Mouse (Mus musculus) urinary bladder, postnatal 14 days (tissue): ENCODE results near the gene Casp9.

Experiments
- DNase-seq: peaks from one replicate; pipeline ENCODE4 v3.0.0; 2021; ENCODE audit warnings: low spot score

Gene Casp9

DNA sequence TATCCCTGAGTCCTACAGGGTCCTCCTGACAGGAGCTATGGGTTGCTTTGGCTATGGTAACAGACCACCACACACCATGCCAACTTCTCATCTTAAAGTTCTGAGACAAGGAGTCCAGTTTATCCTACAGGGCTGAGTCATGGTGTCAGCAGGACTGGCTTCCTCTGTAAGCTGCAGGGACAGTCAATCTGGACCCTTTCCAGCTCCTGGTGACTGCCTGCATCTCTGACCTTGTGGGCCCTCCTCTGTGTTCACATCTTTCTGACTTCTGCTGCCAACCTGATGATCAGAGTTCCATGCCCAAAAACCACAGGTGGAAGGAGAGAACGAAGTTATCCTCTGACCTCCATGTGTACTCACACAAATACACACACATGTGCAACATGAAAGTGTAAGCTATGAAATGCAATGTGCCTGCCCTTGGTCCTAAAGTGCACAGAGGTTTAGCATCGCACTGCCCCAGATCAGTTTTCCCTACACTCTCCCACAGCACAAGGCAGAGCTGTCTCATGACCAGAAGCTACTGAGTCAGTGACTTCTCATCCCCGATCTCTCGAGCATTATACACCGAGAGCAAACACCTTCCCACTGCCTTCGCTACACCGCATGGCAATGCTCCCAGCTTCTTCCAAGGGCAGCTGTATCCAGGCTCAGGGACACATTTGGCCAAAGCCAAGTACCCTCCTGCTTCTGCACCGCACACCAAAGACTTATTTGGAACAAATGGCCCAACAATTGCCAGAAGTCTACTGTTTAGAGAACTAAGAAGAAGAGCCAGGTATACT lies 12.0 kb upstream of the Casp9 start:
- DNase-seq, result no peak

DNA sequence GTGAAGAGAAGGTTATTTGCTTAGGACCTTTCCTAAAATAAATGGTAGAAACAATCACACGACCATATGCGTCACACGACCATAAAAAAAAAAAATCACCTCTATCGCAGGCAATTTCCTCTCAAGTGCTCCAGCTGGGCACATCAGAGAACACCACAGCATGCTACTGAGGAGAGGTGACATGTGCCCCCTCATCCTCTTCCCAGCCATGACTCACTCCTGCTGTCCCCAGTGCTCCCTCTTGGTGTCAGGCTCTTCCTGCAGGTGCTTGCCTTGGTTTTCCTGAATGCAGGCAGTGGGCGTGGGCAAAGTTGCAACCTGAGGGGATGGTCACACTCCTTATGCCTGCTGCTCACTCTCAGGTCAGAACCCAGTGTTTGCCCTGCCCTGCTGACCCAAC lies 8.6 kb upstream of the Casp9 start:
- DNase-seq, result no peak

DNA sequence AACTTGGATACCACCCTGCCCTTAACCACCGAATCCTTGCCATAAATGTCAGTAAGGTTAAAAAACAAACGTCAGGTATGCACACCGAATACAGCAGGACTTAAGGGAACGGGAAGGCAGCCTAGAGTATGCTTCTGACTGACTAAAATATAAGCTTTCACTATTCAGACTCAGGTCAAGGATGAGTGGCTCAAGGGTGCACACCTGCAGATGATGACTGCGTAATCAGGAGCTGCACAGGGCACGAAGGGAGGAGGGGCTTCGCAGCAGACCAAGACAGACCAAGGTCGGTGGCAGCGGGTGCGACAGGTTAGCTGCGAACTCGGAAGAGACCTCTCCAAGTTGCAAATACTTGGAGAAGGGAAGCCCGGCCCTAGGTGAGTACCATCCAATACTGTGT lies 7.3 kb upstream of the Casp9 start:
- no peak for DNase-seq

DNA sequence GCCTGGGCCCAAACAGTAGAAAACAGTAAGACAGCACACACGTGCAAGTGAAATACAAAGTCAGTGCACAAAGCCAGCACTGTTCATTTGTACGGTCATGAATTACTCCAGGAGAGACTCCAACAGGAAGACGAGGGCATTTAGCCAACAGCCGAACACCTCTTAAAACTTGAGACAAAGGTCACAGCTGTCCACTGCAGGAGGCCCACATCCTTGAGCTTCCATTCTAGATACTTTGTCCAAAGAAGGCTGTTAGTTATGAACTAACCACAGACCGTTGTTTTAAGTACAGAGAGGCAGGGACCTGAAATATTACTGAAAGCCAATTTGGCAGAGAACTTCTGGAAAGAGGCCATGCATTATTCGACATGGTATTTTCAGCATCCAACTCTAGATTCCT lies 6.4 kb upstream of the Casp9 start:
- no peak for DNase-seq

DNA sequence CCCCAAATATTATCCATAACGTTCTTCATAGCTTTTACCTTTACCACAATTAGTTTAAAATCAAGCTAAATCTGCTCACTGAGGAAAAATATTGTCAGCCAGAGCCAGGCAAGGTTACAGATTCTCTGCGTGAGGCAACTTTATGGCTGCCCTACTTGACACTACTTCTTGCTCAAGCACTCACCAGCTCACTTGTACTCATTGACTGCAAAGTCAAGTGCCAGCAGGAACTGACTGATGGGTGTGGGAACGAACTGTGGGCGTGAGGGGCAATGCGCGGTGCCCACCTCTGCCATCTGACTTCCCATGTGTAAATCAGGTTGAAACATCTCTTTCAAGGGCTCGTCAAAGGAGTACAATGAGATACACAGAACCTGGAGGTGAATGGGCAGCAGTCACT lies 6.0 kb upstream of the Casp9 start:
- DNase-seq, result no peak

DNA sequence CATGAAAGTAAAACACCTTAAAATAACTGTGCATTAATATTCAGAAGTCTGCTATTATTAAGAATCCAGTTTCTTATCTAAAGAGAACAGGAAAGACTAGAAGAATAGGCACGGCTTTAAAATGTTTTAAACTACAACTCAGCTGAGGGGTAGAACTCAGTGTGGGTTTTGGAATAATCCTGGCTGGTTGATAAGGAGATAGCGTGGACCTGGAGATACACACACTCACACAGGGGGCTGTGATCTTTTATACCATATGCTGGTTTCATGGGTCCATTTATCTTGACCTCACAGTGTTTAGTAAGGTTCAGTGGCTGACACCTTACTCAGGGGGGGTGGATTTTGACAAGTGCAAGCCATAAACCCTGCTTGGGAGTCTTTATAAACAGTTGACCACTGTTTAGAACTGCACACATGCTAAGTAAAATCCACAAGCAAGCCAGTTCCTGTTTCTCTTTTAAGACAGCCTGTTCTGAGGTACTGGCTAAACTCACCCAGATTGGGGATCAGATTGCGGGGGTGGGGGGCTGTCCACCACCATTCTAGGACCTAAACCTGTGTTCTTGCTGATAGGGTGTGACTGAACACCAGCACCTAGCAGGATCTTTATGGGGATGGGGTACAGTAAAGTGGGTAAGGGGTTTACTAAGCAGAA lies 3.7 kb upstream of the Casp9 start:
- no peak for DNase-seq

DNA sequence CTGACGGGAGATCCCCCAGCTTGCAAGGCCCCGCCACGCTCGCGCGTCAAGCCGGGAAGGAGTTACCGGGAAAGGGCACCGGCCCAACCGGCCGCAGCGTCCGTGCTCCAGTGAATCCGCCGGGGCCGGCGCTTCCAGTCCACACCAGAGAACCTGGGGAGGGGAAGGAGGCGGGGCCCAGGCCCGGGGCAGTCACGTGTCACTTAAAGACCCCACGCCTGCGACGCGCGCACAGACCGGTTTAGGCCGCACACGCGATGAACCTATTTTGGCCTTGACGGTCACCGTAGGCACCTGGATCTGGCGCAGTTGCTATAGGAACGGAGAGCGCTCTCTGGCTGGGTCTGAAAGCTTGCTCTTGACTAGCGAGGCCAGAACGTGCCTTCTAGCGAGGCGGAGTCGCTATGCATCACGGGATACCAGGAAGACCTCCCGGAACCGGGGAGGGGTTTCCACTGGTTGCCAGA lies 2.9 kb upstream of the Casp9 start, which contains the start of gene Dnajc16:
Gene Dnajc16, minus strand, starts transcription at position 408 of the 467 bp plus-strand sequence.
- peak; percentile 97 for DNase-seq

DNA sequence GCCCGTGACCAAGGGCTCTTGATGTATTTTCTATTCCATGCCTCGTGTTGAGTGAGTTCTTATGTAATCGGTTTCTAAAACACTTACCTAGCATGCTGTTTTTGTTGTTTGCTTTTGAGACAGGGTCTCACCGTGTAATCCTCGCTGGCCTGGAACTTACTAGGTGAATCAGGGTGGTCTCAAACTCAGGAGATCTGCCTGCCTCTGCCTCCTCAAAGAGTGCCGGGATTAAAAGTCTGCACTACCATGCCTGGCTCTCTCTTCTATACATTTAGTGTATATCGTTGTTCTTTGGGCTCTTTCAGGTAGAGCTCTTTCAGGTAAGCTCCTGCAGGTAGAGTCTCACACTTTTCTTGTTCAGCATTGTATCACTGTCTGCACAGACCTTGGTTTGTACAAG lies 1.9 kb upstream of the Casp9 start:
- no peak for DNase-seq

DNA sequence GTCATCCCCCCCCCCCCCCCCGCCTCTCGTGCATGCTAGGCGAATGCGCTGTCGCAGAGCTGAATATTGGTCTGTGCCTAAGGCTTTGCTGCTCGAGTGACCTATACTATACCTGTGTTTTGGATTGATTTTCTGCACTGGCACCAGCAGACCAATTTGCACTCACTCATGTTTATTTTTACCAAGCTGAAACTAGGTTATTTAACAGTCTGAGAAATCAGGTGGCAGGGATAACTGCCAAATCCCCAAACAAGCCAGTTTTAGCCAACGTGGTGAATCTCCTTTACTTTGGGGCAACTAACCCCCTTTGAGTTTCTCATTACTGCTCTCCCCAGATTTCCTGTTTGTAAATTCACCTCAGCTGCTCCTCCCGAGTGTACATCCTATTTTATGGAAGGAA lies 1.5 kb upstream of the Casp9 start:
- no peak for DNase-seq

DNA sequence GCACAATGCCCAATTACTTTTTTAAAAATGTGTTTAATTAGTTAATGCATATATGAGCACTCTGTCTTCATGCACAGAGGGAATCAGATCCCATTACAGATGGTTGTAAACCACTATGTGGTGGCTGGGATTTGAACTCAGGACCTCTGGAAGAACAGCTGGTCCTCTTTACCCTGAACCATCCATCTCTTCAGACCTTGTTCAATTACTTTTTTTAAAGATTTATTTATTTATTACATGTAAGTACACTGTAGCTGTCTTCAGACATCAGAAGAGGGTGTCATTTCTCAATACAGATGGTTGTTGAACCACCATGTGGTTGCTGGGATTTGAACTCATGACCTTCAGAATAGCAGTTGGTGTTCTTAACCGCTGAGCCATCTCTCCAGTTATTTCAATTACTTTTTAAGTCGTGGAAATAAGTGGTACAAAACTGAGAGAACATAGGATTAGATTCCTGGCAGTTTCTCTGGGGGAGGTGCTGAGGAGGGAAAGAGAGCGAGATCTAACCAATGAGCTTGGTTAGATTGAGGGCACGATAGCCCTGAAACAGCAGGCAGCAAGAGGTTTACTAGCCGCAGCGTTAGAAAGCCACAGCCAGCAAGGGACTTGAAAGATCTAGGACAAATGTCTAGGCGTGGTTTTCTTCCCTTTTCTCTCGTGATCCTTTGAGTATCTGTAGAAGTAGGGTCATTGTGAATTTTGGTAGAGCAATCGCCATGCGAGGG lies 694 bp upstream of the Casp9 start:
- peak; percentile 18 for DNase-seq

DNA sequence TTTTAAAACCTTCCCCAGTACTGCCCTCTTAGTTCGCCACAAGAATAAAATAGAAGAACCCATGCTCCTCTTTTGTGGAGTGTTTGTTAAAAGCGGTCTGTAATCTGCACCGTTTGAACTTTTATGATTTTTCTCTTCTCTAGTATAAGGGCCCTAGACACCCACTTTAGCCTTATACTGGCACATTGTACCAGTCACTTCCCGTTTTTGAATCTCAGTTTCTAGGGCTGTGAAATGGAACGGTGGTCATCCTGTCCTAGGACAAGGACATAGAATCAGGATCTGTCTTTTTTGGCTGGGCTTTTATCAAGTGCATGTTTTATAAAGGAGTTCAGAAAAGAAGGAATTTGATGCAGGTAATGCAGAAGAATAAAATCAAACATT lies 732 bp downstream of the Casp9 start:
- DNase-seq, result no peak

DNA sequence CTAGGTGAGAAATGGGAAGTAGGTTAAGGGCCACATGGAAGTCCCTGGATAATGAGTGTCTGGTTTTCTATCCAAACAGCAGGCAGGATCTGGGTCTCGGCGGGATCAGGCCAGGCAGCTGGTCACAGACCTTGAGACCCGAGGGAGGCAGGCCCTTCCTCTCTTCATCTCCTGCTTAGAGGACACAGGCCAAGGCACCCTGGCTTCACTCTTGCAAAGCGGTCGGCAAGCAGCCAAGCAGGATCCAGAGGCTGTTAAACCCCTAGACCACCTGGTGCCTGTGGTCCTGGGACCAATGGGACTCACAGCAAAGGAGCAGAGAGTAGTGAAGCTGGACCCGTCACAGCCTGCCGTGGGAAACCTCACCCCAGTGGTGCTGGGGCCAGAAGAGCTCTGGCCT lies 2.9 kb downstream of the Casp9 start:
- DNase-seq, result no peak

DNA sequence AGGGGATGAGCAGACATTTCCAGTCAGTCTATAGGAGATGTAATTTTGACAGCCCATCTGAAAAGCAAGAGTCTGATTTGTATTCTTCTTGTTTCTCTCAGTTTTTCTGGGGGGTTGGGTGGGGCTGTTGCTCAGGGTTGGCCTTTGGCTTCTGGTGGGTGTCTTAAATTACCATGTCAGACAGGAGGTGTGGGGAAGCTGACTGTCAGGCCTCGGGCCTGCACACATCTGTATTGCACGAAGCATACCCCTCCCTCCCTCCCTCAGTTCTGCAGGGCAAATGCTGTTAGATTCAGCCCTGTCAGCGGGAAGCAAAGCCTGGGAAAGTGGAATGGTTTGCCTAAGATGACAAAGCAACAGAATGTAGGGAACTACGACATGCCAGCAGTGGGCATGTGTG lies 3.5 kb downstream of the Casp9 start:
- no peak for DNase-seq

DNA sequence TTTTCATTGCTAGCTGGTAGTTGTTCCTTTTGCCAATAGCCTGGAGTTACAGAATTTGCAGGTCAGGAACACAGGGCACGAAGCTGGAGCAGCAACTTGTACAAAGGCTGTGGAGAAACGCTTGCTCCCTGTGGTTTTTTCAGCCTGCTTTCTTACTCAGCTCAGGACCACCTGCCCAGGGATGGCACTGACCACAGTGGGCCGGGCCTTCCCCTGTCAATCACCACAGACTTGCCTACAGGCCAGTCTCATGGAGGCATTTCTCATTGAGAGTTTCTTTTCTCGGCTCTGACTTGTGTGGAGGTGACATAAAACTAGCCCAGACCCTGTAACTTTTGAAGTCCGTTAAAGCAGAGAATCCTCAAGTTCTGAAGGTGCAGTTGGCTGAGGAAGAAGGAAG lies 4.1 kb downstream of the Casp9 start:
- no peak for DNase-seq

DNA sequence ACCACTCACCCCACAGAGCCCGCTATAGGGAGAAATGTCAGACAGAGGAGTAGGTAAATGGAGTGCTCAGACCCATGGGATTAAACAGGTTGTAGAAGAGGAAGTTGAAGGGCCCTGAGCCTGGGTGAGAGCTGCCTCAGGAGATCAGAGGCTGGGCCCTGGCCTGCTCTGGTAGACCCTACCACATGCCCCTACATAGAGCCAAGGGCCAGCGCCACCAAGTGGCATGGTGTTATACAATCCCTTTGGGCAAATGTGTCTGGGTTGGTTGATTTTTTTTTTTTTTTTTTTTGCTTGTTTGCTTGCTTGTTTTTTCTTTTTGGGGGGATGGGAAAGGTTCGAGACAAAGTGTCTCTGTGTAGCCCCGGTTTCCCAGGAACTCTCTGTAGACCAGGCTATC lies 10.7 kb downstream of the Casp9 start:
- DNase-seq, result no peak

DNA sequence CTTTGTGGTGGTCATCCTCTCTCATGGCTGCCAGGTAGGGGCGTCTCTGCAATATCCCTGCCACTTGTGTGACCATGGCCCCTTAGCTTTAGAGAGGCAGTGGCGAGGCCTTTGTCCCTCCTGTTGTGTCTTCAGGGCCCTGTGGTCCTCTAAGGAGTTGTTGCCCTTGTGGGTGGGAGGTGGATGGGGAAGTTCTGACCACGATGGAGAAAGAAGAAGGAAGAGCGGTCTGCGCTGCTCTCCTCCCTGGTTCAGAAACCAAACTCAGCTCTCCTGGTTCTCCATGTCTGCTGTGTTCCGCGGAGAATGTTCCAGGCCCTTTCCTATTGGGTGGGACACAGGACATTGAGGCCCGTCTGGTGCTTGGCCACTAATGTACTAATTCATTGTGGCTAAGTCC lies 12.5 kb downstream of the Casp9 start:
- DNase-seq, result no peak

DNA sequence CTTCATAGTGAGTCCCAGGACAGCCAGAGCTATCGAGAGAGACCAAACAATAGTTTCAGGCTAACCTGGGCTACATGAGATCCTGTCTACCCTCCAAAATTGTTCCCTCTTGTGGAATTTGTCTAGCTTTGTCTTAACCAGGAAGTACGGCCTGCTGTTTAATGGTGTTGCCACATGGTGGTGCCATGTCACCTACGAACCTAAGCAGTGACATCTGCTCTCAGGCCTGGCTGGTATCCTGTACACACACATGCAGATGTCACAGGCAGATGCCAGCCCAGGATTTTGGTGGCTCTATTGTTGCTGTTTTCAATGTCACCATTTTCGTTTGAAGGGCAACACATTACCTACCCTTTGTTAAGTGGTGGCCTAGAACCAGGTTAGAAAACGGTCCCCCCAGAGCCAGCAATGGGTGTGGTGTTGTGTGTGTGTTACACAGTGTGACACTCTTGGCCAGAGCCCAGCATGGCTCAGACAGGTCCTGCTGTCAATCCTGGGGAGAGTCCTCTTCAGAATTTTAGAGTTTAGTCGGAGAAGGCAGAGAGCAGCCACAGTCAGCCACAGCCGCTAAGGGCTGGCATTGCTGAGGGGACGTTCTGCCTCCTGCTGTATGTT lies 16.5 kb downstream of the Casp9 start:
- no peak for DNase-seq

DNA sequence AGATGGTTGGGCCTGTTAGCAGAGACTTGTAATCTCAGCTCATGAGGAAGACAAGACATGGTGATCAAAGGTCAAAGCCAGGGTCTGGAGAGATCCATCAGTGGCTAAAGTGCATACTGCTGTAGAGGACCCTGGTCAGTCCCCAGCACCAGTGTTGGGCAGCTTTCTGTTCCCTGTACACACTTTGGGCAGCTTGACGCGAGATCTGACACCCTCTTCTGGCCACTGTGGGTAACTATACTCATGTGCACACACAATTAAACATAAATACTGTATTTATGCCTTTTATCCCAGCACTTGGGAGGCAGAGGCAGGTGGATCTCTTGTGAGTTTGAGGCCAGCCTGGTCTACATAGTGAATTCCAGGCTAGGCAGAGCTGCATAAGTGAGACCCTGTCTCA lies 17.6 kb downstream of the Casp9 start:
- DNase-seq, result no peak

DNA sequence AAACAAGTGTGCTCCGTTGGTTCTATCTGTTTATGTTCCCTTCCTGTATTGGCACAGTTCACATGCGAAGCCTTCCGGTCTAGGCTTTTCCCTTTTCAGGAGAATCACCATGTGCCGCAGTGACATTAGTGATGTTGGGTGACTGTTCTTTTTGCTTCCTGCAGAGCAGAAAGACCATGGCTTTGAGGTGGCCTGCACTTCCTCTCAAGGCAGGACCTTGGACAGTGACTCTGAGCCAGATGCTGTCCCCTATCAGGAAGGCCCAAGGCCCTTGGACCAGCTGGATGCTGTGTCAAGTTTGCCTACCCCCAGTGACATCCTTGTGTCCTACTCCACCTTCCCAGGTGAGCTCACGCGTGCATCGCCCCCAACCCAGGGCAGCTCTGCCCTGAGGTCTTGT lies 18.0 kb downstream of the Casp9 start:
- DNase-seq, result no peak

DNA sequence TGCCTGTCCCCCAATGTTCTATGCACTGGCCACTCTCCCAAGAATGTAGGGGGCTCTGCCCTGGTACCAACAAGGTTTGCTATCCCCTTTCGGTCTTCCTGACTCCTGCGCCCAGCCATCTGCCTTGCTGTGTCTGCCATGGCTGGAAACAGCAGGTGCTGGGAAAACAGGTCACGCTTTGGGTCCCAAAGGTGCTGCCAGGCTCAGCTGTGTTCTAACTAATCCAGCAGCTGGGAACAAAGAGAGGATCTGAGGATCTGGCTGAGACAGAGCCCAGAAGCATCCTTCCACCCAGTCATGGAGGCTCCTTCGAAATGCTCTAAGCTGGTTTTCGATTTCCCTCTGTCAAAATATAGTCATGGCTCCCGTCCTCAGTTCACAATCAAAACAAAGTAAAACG lies 22.9 kb downstream of the Casp9 start:
- DNase-seq, result no peak

DNA sequence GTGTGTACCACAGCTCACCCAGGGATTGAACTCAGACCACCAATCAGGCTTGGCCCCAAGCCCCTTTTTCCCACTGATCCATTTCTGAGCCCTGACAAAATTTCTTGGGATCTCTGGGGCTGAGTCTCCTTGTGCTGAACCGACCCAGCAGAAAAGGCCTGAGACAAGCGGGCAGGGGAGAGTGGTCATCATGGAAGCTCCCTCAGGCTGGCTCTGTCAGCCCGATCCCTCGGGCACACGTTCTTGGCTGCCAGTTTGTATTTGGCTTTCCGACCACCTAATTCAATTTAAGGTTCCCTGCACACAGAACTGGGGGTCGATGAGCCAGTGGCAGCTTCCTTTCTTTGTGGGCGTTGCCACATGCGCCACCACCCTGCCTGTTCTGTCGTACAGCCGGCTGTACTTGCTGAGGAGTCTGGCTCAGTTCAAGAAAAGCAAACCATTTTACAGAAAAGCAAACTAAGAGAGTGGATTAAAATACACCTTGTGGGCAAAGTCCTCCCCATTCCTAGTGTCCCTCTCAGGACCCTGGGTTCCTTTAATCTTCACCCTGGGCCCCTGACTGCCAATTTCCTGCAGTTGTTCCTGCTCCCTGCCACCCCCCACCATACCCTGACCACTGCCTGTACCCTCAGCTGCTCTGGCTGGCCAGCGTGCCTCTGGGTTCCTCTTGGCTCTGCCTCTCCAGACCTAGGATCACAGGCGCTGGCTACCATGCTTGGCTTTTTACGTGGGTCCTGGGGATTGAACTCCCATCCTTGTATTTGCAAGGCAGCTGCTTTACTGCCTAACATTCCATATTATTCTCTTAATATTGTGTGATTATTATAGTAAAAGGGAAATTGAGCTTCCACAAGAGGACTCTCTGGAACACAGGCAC lies 23.6 kb downstream of the Casp9 start:
- no peak for DNase-seq

DNA sequence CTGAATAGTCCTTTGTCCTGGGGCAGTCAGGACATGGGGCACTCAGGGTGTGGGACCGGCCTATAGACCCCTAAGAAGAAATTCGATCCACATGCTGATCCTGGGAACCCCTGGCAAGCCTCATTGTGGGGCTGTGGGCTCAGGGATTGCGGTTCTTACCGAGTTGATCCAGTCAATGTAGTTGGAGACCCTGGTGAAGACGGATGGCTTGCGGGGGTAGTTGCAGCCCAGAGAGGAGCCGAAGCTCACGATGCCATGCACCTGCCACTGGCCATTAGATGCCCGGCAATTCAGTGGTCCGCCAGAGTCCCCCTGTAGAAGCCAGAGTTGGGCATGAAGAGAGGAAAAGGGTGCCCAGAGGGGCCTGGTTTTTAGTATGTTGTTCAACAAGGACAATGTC lies 24.3 kb downstream of the Casp9 start:
- DNase-seq, result no peak
